Mouse (Mus musculus): ENCODE results near the gene Chd6. TPM values are rescaled to one million over a fixed set of nuclear protein-coding genes. Genes with fewer than 3 reads are reported as not detected.
"Not testable (repeated sequence)": the region's sequence is repeated elsewhere in the genome, so short reads cannot be mapped to it uniquely, and the experiment has no call there.

Chd6 gene
- total RNA-seq, 2 experiments from 2014 or later = 64.1 to 65.6 TPM

DNA sequence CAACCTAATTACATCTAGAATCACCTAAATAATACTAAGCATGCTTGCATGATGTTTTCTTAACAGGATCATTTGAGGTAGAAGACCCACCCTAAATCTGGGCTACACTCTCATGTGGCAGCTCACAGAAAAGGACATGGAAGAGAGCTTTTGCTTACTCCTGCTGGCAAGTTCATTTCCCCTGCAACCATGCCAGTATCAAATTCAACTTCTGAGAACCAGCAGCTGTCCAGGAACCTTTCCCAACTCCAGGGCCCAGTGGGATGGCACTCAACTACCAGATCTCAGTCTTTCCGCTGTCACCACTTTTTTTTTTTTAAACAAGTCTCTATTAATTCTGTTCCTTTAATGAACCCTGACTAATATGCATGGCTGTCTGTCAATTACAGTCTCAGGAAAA, 114.7 kb downstream of the Chd6 start:
- intact Hi-C loops (cut with DNase I) = no loop called here
- no peak for DNase-seq (ENCODE audit: low spot score)

GRCm38 (mm10) chr2:160992465-160992864, 116.4 kb downstream of the Chd6 start:
- DNase-seq (ENCODE audit: low spot score) = no peak
- intact Hi-C loops (cut with DNase I) = no loop called here

DNA sequence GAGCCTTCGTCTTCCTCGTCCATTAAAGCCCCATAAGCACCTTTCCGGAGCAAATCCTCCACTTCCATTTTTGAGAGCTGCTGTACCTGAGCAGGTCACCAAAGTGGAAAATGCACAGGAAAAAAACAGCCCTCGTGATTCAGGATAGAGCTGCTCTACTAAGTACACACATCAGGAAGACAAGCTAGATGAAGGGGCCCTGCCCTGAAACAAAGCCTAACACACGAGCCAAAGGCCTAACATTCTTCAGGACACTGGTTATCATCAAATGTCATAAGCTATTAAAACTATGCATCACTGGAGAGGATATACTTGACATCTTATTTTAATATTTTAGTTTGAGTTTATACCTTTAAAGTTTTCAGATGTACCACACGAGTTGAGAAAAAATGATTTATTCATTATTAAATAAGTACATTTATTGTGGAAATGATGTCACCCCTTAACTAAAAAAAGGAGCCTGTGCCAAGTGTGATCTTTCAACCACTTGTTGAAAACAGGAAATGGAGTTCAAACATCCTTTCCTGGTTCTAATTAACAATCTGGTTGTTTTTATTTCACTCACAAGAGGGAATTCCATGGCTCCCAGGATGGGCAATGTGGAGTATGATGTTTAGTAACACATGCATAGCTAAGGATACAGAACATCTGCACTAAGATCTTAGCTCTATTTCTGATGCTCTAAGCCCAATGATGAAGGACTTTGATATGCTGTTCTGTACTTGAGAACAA, 118.4 kb downstream of the Chd6 start:
- no peak for DNase-seq (ENCODE audit: low spot score)
- intact Hi-C loops (cut with DNase I) = no loop called here

GRCm38 (mm10) chr2:160987503-160987902, 121.4 kb downstream of the Chd6 start:
- DNase-seq (ENCODE audit: low spot score) = no peak
- intact Hi-C loops (cut with DNase I) = no loop called here

DNA sequence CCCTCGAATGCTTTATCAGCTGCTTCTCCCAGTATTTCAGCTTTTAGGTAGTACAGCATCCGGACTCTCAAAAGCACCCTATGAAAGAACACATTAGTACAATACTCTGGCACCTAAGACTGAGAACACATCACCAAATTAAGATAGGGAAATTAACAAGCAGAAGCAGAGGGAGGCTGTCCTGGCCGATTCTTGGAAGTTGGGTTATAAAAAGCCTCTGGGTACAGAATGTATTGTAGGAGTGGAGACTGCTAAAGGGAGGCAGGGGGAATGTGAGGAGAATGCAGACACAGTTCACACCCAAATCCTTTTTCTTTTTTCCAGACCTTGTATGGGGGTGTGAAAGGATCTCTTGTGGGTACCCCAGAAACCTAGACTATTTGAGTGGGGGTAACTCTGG, 126.2 kb downstream of the Chd6 start:
- intact Hi-C loops (cut with DNase I) = no loop called here
- no peak for DNase-seq (ENCODE audit: low spot score)

DNA sequence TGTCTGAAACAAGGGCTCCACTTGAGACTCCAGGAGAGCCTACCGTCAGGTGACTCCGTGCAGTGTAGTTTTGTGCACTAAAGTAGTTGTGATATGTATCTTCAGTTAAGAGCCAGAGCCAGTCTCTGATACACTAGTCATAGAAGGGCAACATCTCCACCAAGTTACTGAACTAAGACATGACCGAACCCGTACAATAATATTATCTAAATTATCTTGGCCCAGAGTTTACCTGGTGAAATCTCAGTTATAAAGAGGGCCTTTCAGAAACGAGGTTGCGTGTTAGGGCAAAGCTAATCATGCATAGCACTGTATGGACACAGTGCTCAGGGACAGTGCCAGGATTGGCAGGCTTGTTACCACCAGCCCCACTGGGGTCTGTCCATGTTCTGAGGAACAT, 127.1 kb downstream of the Chd6 start:
- DNase-seq (ENCODE audit: low spot score) = no peak
- intact Hi-C loops (cut with DNase I) = no loop called here

DNA sequence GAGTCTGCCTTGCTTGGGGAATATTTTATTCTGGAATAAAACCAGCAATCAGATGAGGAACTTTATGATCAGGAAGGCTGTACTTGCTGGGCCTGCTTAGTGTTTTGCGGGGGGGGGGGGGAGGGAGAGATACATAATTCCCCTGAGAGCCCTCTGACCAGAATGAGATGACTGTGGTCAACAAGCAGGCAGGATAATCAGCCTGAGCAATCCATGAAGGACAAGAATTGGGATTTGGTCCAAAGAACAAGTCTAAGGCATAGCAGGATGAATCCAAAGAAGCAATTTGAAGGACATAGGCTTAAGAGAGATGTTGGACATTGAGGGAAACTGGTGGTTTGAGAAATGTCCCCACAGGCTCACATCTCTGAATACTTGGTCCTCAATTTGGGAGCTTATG, 130.2 kb downstream of the Chd6 start:
- intact Hi-C loops (cut with DNase I) = no loop called here
- DNase-seq (ENCODE audit: low spot score) = no peak

- intact Hi-C loops (cut with DNase I) = no loop called here
- no peak for DNase-seq (ENCODE audit: low spot score)
Measured at GRCm38 (mm10) chr2:160977248-160977647, 131.6 kb downstream of the Chd6 start.

DNA sequence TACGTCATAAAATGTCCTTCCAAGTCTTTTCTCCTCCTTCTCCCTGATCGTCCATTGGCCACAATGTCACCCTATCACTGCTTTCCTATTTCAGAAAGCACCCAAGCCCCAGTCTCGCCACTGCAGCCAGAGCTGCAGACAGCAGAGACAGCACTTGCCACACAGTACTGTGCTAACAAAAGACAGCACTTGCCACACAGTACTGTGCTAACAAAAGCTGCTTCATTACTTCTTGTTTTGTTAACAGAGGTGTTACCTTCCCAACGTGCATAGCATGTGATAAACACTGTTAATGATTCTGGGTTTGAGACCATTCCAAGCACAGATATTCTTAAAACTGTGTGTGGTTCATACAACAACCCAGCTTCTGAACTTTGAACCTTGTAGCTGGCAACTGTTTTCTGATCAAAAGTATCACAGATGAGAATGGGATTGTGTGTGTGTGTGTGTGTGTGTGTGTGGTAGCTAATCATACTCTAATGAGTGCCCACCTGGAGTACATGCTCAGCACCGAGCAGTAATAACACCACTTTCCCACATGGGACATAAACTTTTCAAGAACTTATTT, 135.1 kb downstream of the Chd6 start:
- intact Hi-C loops (cut with DNase I) = no loop called here
- DNase-seq (ENCODE audit: low spot score) = no peak

DNA sequence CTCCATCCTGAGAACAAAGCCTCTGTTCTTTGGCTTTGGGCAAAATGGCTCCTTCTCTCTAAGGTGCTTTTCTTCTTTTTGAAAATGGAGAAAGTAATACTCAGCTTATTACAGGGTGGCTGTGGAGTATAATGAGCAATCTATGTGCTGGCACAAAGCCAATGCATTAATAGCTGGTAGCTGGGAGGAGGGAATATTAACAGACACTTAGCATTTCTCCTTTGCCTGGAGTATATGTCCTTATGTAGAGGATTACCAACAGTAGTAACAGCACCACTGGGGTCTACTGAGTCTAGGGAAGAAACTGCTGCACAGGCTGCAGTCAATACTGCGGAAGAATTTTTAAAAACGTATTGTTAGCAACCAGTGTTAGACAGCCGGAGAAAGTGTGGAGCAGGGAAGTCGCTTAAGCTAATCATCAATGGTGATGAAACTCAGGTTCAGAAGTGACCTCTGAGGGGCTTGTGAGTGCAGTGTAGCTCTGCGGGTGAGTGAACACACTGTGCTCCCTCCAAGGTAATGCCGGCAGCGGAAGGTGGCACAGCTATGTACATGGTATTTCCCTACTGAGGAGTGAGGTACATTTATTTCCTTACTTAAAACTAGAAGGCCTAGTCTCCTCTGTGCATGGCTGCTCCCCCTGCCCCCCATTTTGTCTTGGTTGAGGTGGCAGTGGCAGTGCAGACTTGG, 136.6 kb downstream of the Chd6 start:
- intact Hi-C loops (cut with DNase I) = no loop called here

GRCm38 (mm10) chr2:160962149-160962548, 146.7 kb downstream of the Chd6 start:
- intact Hi-C loops (cut with DNase I) = no loop called here
- DNase-seq (ENCODE audit: low spot score) = no peak

More for the DNA sequence above, 136.6 kb downstream of the Chd6 start:
- DNase-seq (ENCODE audit: low spot score) = no peak

GRCm38 (mm10) chr2:160960956-160961646, 147.8 kb downstream of the Chd6 start:
- intact Hi-C loops (cut with DNase I) = no loop called here
- no peak for DNase-seq (ENCODE audit: low spot score)

GRCm38 (mm10) chr2:160959901-160960300, 149.0 kb downstream of the Chd6 start:
- no peak for DNase-seq (ENCODE audit: low spot score)
- intact Hi-C loops (cut with DNase I) = loop anchor here (5.0 kb wide), 1 partner anchor 42 kb away; no protein-coding TSS in a partner anchor

DNA sequence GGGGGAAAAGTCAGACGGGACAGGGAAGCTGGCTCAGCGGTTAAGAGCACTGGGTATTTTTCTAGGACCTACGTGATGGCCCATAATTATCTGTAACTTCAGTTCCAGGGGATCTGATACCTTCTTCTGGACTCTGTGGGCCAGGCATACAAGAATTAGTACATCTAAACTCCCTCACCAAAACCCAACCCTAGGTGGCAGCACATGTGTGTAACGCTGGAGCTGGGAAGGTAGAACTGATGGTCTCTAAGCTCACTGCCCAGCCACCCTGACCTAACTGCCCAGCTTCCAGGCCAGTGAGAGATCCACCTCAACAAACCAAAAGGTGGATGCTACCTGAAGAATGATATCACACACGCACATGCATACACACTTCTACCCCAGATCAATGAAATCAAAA, 150.1 kb downstream of the Chd6 start:
- no peak for DNase-seq (ENCODE audit: low spot score)
- intact Hi-C loops (cut with DNase I) = loop anchor here (5.0 kb wide), 1 partner anchor 44 kb away; no protein-coding TSS in a partner anchor

GRCm38 (mm10) chr2:160957801-160958200, 151.1 kb downstream of the Chd6 start:
- DNase-seq (ENCODE audit: low spot score) = not testable (repeated sequence)
- intact Hi-C loops (cut with DNase I) = loop anchor here (5.0 kb wide), 1 partner anchor 44 kb away; no protein-coding TSS in a partner anchor

GRCm38 (mm10) chr2:160957307-160957706, 151.6 kb downstream of the Chd6 start:
- not testable (repeated sequence) for DNase-seq (ENCODE audit: low spot score)
- intact Hi-C loops (cut with DNase I) = loop anchor here (5.0 kb wide), 1 partner anchor 45 kb away; no protein-coding TSS in a partner anchor

DNA sequence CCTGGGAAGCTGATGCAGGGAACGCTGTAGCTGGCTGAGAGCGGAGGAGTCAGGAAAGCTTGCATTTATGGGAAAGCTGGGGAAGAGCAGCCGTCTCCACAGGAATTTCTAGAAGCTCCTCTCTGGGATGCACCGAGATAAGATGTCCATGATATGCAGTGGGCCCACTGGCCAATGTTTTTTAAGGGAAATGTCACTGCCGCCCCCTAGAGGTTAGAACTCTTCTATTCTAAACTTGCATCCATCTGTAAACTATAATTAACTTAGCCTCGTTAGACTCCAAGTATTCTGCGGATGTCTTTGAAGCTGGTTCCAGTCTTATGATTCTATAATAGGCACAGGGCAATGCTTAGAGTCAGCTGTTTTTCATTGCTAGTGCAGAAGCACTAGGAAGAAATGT, 153.5 kb downstream of the Chd6 start:
- DNase-seq (ENCODE audit: low spot score) = no peak
- intact Hi-C loops (cut with DNase I) = loop anchor here (5.0 kb wide), 1 partner anchor 47 kb away; no protein-coding TSS in a partner anchor

- no peak for DNase-seq (ENCODE audit: low spot score)
- intact Hi-C loops (cut with DNase I) = no loop called here
Measured at GRCm38 (mm10) chr2:160954541-160954940, 154.3 kb downstream of the Chd6 start.

DNA sequence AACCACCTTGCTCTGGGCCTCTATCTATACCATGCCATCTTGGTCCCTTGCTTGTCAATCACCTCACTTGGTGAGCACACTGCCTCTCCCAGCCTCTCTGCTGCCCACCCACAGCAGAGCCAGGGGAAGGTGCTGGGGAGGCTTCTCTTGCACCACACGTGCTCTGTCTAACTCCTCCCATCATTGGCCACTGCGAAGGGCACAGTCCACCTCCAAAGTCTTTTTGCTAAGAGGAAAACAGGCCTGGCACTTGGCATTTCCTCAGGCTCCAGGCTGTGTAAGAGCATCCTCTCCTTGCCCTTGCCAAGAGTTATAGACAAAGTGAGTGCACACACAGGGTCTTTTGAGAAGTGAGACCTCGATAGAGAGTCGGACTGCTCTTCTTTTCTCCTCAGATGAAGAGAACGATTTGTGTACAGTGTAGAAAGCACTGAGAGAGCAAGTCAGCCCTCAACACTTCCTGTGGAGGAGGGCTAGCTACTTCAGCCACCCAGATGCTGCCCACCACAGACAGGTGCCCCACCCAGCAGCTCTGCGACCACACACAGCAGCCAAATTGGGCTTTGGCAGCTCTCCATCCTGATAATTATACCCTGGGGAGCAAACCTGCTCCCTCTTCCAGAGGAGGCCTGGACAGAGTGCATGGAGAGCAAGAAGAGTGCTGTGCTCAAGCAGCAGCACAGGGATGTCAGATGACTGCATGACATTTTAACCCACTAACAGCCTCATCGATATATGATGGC, 155.6 kb downstream of the Chd6 start:
- intact Hi-C loops (cut with DNase I) = no loop called here

DNA sequence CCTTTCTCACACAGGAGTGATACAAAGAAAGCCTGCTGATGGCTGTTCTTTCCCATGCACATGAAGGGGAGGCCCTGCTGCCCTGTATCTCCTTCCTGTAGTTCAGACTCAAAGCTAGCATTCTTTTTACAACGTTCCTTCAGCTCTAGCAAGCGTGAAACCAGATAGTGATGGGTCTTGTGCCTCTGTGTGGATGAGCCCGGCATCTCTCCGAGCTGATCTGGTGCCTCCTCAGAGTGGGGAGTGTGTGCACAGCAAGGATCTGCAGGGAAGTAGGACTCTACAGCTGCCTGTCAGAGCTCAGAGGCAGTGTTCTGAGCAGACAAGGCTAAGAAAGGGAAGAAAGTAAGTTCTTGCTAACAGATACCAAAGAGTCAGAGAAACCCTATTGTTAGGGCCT, 157.3 kb downstream of the Chd6 start:
- intact Hi-C loops (cut with DNase I) = no loop called here

More for the DNA sequence above, 155.6 kb downstream of the Chd6 start:
- DNase-seq (ENCODE audit: low spot score) = no peak

More for the DNA sequence above, 157.3 kb downstream of the Chd6 start:
- DNase-seq (ENCODE audit: low spot score) = no peak

Measured in heart, postnatal 25 days (tissue).